Mouse (Mus musculus): ENCODE data around the gene Cd33.

GRCm38 (mm10) chr7:43545656-43546545 is 1.7 kb upstream of the Cd33 start:
- TF ChIP-seq CTCF (IDR thresholded peaks at IDR 0.05 in 2 of 3, conservative IDR thresholded peaks at IDR 0.05 in 1 of 3; ENCODE audit: control insufficient read depth in 1 of 3, insufficient read depth in 1 of 3, low read depth in 2 of 3, low read length in 3 of 3, poor library complexity in 1 of 3, severe bottlenecking in 1 of 3) (no peak), POLR2AphosphoS5 (IDR thresholded peaks at IDR 0.05; ENCODE audit: borderline replicate concordance, low read depth, low read length) (no peak), ETS1 (IDR thresholded peaks at IDR 0.05; ENCODE audit: low read depth, low read length) (no peak), MAZ (IDR thresholded peaks at IDR 0.05; ENCODE audit: low read depth, low read length) (no peak), GATA1 (IDR thresholded peaks at IDR 0.05; ENCODE audit: low read depth, low read length) (no peak), POLR2A (IDR thresholded peaks at IDR 0.05; ENCODE audit: control insufficient read depth in 1 of 2, insufficient read depth in 1 of 2, low read depth in 1 of 2, low read length in 2 of 2, poor library complexity in 1 of 2) (no peak), SMC3 (IDR thresholded peaks at IDR 0.05; ENCODE audit: low read depth, low read length) (no peak), TCF12 (IDR thresholded peaks at IDR 0.05; ENCODE audit: low read depth, low read length) (no peak), ZC3H11A (IDR thresholded peaks at IDR 0.05; ENCODE audit: low read depth, low read length) (no peak), TAL1 (IDR thresholded peaks at IDR 0.05; ENCODE audit: low read length) (no peak), ZMIZ1 (IDR thresholded peaks at IDR 0.05; ENCODE audit: low read depth, low read length) (no peak), HCFC1 (IDR thresholded peaks at IDR 0.05; ENCODE audit: low read depth, low read length) (no peak), EP300 (IDR thresholded peaks at IDR 0.05; ENCODE audit: low read depth in 1 of 2, low read length in 2 of 2) (no peak)
